Mouse (Mus musculus) cerebellum, adult 11-12 months (tissue): ENCODE measurements around the gene Klf8.

Source experiments
- DNase-seq: peaks from one replicate; pipeline ENCODE4 v3.0.0; 2022

The Klf8 gene

GRCm38 (mm10) chrX:153440018-153440417 is 202.8 kb downstream of the Klf8 start:
- DNase-seq: no peak
